Mouse (Mus musculus): ENCODE data around the gene Sfxn5.

Sfxn5 gene

GRCm38 (mm10) chr6:85333000-85333669 is at the start of gene Sfxn5:
Gene Sfxn5 (minus strand): TSS chr6:85333422.
- DNase-seq (ENCODE audit: low spot score in 2 of 2) = peak; percentile 79 to 96

GRCm38 (mm10) chr6:85382791-85383190 is 49.6 kb upstream of the Sfxn5 start:
- DNase-seq (ENCODE audit: low spot score in 2 of 2) = no peak

GRCm38 (mm10) chr6:85381648-85382020 is 48.4 kb upstream of the Sfxn5 start:
- DNase-seq (ENCODE audit: low spot score in 2 of 2) = no peak

DNA sequence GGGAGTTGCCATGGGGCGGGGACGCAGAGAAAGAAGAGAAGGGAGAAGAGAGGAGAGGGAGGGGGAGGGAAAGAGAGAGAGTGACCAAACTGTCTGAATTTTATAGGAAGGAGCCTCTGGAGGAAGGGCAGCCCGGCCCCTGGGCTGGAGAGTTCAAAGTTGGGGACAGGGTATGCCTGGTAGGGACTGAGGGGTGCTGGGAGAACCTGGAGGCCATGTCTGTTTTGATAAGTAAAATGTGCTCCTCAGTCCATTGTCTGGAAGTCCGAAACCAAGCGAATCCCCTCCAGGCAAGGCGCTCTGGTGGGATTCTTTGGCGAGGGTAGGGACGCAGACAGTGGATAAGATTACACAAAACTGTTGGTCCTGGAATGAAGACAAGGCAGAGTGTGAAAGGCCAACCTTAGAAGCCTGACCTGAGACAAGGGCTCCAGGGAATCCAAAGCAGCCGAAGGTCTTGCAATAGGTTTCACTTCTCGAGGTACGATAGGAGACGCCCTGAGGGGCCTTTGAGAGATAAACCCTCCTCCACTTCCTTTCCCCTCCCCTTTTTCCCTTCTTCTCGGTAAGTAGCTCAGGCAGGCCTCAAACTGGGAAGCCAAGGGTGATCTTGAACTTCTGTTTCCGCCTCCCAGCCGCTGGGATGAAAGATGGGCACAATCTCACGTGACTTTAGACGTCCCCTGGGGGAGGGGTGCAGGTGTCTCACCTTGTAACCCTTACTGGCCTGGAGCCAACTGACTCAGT is 47.9 kb upstream of the Sfxn5 start:
- DNase-seq (ENCODE audit: low spot score in 2 of 2) = no peak

DNA sequence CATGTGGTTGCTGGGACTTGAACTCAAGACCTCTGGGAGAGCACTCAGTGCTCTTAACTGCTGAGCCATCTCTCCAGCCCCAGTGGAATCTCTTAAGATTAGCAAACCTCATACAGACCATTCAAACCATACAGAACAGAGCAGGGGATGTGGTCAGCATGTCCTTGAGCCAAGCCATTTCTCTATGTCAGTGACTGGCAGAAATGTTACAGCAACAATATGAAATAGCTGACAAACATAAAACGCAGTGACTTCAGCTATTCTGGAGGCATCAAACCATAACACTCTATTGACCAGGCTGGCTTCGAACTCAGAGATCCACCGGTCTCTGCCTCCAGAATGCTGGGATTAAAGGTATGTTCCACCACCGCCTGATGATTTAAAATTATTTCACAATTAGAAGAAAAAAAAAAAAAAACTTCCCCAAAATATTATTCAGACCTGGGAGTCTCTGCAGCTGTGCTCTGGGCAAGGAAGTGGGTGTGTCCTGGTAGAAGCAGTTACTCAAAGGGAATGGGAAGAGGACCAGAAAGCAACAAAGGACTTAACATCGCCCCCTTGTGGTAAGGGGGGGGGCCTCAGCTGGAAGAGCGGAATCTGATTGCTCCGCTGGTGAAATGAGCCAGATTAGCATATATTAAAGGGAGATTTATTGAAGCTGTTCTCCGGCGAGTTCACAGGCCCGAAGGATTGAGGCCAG is 47.1 kb upstream of the Sfxn5 start:
- DNase-seq (ENCODE audit: low spot score in 2 of 2) = peak; percentile 33 to 68

DNA sequence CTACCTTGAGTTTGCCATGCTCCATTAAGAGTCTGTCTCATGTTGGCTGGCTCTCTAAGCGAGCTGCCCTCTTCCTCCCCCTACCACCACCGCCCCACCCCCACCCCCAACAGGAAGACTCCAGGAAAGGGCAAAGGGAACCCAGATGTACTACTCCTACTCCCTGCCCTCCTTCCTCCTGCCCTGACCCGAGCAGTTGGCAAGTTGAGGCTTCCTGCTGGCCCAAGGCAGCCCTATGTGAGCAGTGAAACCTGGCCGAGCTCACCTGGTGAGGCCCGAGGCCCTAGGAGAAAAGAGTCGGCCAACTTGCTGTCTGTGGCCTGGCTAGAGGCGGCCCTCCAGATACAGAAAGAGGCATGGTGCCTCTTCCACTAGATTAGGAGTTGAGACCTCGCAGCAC is 45.4 kb upstream of the Sfxn5 start:
- DNase-seq (ENCODE audit: low spot score in 2 of 2) = no peak

GRCm38 (mm10) chr6:85377876-85378275 is 44.7 kb upstream of the Sfxn5 start:
- DNase-seq (ENCODE audit: low spot score in 2 of 2) = no peak

- DNase-seq (ENCODE audit: low spot score in 2 of 2) = no peak
Measured at GRCm38 (mm10) chr6:85377066-85377734, 44.0 kb upstream of the Sfxn5 start.

GRCm38 (mm10) chr6:85374734-85375114 is 41.5 kb upstream of the Sfxn5 start:
- peak; percentile 95 to 99 for DNase-seq (ENCODE audit: low spot score in 2 of 2)

GRCm38 (mm10) chr6:85373951-85374733 is 40.9 kb upstream of the Sfxn5 start, which contains the start of gene Rab11fip5:
Gene Rab11fip5 (minus strand): TSS chr6:85374634.
- peak in 1 of 2 experiments; percentile 37 for DNase-seq (ENCODE audit: low spot score in 2 of 2)

- DNase-seq (ENCODE audit: low spot score in 2 of 2) = no peak
Measured at GRCm38 (mm10) chr6:85373066-85373860, 40.0 kb upstream of the Sfxn5 start.

GRCm38 (mm10) chr6:85372496-85372895 is 39.3 kb upstream of the Sfxn5 start:
- DNase-seq (ENCODE audit: low spot score in 2 of 2) = no peak

GRCm38 (mm10) chr6:85371859-85372405 is 38.7 kb upstream of the Sfxn5 start:
- DNase-seq (ENCODE audit: low spot score in 2 of 2) = no peak

- DNase-seq (ENCODE audit: low spot score in 2 of 2) = no peak
Measured at GRCm38 (mm10) chr6:85370666-85371430, 37.6 kb upstream of the Sfxn5 start.

GRCm38 (mm10) chr6:85370041-85370440 is 36.8 kb upstream of the Sfxn5 start:
- no peak for DNase-seq (ENCODE audit: low spot score in 2 of 2)

GRCm38 (mm10) chr6:85369181-85369860 is 36.1 kb upstream of the Sfxn5 start:
- DNase-seq (ENCODE audit: low spot score in 2 of 2) = peak in 1 of 2 experiments; percentile 45

DNA sequence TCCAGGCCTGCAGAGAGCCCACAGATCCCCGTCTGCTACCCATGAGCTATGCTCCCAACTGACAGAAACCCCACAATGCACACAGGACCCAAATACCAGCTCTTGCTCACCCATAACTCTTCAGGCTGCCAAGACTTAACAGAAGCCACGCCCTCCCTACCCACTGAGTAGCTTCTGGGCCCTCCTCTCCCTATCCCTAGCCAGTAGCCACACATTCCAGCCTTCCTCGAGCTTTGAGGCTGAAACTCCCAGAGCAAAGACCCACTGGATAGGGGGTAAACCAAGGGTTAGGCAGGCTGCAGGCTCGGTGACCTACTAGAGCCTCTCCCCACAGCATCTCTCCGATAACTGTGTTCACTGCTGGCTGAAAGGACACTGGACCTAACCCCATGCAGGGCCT is 35.5 kb upstream of the Sfxn5 start:
- DNase-seq (ENCODE audit: low spot score in 2 of 2) = no peak

GRCm38 (mm10) chr6:85368166-85368565 is 34.9 kb upstream of the Sfxn5 start:
- no peak for DNase-seq (ENCODE audit: low spot score in 2 of 2)

DNA sequence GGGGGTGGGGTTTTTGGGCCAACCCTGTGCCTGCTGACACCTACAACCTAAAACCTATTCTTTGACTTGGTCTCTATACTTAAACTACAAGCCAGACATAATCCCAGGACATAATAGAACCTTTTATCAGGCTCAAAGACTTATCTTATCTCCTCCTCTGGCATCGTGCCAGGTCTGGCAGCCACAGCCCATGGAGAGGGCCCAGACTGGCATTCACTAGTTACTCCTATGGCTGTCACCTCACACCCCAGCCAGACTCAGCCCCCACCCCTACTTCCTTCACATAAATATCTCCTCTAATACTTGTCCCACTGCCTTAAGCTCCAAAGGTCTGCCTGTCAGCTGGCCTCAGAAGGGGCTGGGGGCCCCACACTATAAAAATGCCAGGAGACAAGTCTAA is 33.2 kb upstream of the Sfxn5 start:
- DNase-seq (ENCODE audit: low spot score in 2 of 2) = no peak

Data from spleen, postnatal 10 days (tissue).